Mouse (Mus musculus) hindbrain, embryonic 10.5 days (tissue): ENCODE measurements at regions not wholly inside any gene's neighbourhood (a gene's known extent, or its start where the extent isn't known, plus 50 kb on each side); places are given as distances from the start of the nearest gene placed in this dataset.

Source experiments
- DNase-seq: peaks from one replicate; pipeline ENCODE4 v3.0.0-alpha.2; 2017; ENCODE audit warnings: low spot score
- H3K27ac ChIP-seq: fragments of 300-500 bp; sonication (generic); 2 replicates; pipeline ENCODE4 v1.5.1; 2016; ENCODE audit warnings: mild to moderate bottlenecking, moderate library complexity
- H3K27me3 ChIP-seq: fragments of 300-500 bp; sonication (generic); 2 replicates; pipeline ENCODE4 v1.6.1; 2016; ENCODE audit warnings: mild to moderate bottlenecking; ENCODE audit not compliant: poor library complexity, insufficient read depth, severe bottlenecking
- H3K36me3 ChIP-seq: fragments of 300-500 bp; sonication (generic); 2 replicates; pipeline ENCODE4 v1.6.1; 2016; ENCODE audit warnings: mild to moderate bottlenecking, moderate library complexity
- H3K4me1 ChIP-seq: fragments of 300-500 bp; sonication (generic); replicated peaks from 2 replicates; pipeline ENCODE4 v1.6.1; 2016; ENCODE audit warnings: mild to moderate bottlenecking
- H3K4me3 ChIP-seq: fragments of 300-500 bp; sonication (generic); 2 replicates; pipeline ENCODE4 v1.5.1; 2016; ENCODE audit warnings: mild to moderate bottlenecking, moderate library complexity
- H3K9me3 ChIP-seq: fragments of 300-500 bp; sonication (generic); 2 replicates; pipeline ENCODE4 v1.6.1; 2016; ENCODE audit warnings: mild to moderate bottlenecking, moderate library complexity
- WGBS: fragments of 180-500 bp; shearing (Covaris S2); methylation state at CpG from one replicate; pipeline ENCODE4 v1.1.7; 2016; 5-methylcytosine and 5-hydroxymethylcytosine counted together

DNA sequence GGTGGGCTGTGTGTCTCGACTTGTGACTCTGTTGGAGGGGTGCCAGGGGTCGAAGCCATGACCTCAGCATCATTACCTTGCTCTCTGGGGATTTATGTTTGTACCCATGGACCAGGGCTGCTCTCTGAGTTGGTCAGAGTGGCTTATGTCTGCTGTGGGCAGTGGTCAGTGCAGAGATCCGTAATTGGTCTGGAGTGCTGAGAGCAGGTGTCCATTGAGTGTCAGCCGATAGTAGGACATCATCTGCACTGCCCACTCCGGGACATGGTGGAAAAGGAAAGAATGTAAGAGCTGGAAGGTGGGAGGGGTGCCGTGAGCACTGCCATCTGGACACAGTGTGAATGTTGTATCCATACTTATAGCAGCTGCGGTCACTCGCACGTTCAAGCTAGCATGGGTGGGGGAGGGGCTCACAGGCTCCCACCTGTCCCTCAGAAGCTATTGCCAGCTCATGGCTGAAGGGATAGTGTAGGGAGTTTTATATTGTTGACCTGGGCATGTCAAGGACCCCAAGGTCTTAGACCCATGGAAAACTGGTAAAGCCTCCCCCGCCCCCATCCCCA, 94.4 kb upstream of the 1700021F07Rik start:
- Histone ChIP-seq H3K27ac (no peak overlapping the region), H3K36me3 (no peaks in the 10 kb centered on the region), H3K27me3 (no peaks in the 10 kb centered on the region), H3K4me3 (no peak overlapping the region), H3K9me3 (no peaks in the 10 kb centered on the region), H3K4me1 (peaks cover 18% of the 10 kb centered on the region)
- 85% methylated on average over 10 of the region's 10 CpGs for WGBS
- DNase-seq: no peak

GRCm38 (mm10) chr2:173431841-173432240, 90.5 kb upstream of the 1700021F07Rik start:
- no peak for DNase-seq
- Histone ChIP-seq H3K27ac (no peak overlapping the region), H3K9me3 (no peaks in the 10 kb centered on the region), H3K27me3 (no peaks in the 10 kb centered on the region), H3K36me3 (no peaks in the 10 kb centered on the region), H3K4me1 (peaks cover 35% of the 10 kb centered on the region), H3K4me3 (no peak overlapping the region)
- 81% methylated on average over 5 of the region's 5 CpGs for WGBS

DNA sequence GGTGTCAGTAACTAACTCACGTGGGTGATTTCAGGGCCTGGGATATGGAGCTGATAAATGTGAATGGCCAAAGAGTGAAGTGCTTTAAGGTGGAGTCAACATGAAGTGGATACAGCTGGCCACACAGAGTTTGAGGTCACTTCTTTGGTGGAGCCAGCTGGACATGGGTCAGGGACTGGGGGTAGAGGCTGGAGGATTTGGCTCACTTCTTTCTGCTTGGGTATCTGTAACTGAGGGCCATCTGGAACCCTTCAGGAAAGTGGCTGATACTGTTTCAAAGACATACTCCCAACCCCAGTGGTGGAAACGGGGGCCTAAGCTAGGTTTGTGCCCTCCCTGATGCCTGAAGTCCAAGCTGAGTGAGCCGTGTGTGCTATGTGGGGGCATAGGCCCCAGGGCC, 90.1 kb upstream of the 1700021F07Rik start:
- H3K9me3 ChIP-seq: no peaks in the 10 kb centered on the region
- no peaks in the 10 kb centered on the region for H3K27me3 ChIP-seq
- DNase-seq: no peak
- WGBS: 77% methylated on average over 3 of the region's 3 CpGs
- H3K36me3 ChIP-seq: no peaks in the 10 kb centered on the region
- H3K4me3 ChIP-seq: no peak overlapping the region
- peaks cover 35% of the 10 kb centered on the region for H3K4me1 ChIP-seq
- peak overlapping the region; percentile 20; the same call in 1 of the 2 replicates for H3K27ac ChIP-seq

GRCm38 (mm10) chr2:173432886-173433624, 89.3 kb upstream of the 1700021F07Rik start:
- no peak for DNase-seq
- WGBS: 80% methylated on average over 9 of the region's 9 CpGs
- Histone ChIP-seq H3K9me3 (no peaks in the 10 kb centered on the region), H3K36me3 (no peaks in the 10 kb centered on the region), H3K27ac (no peak overlapping the region), H3K4me3 (no peak overlapping the region), H3K4me1 (peaks cover 35% of the 10 kb centered on the region), H3K27me3 (no peaks in the 10 kb centered on the region)

- Histone ChIP-seq H3K27me3 (no peaks in the 10 kb centered on the region), H3K4me3 (no peak overlapping the region), H3K36me3 (no peaks in the 10 kb centered on the region), H3K4me1 (peaks cover 38% of the 10 kb centered on the region), H3K27ac (no peak overlapping the region), H3K9me3 (no peaks in the 10 kb centered on the region)
- no peak for DNase-seq
- 81% methylated on average over 3 of the region's 3 CpGs for WGBS
These were observed 85.8 kb upstream of the 1700021F07Rik start for GRCm38 (mm10) chr2:173436580-173436979.

GRCm38 (mm10) chr2:173439031-173439430, 83.4 kb upstream of the 1700021F07Rik start:
- Histone ChIP-seq H3K4me3 (no peak overlapping the region), H3K9me3 (no peaks in the 10 kb centered on the region), H3K27me3 (no peaks in the 10 kb centered on the region), H3K4me1 (peaks cover 38% of the 10 kb centered on the region), H3K27ac (0 out of 2 replicates have a peak overlapping the region, but pooled peaks have one; percentile 6), H3K36me3 (no peaks in the 10 kb centered on the region)
- DNase-seq: no peak
- WGBS: 78% methylated on average over 9 of the region's 9 CpGs

- Histone ChIP-seq H3K36me3 (no peaks in the 10 kb centered on the region), H3K4me3 (no peak overlapping the region), H3K9me3 (no peaks in the 10 kb centered on the region), H3K4me1 (peaks cover 21% of the 10 kb centered on the region), H3K27me3 (no peaks in the 10 kb centered on the region), H3K27ac (no peak overlapping the region)
- no peak for DNase-seq
- WGBS: 77% methylated on average over 11 of the region's 11 CpGs
These were observed 80.3 kb upstream of the 1700021F07Rik start for GRCm38 (mm10) chr2:173442056-173442455.

- Histone ChIP-seq H3K4me3 (no peak overlapping the region), H3K27ac (peak overlapping the region; percentile 50; the same call in 1 of the 2 replicates), H3K9me3 (0 out of 2 replicates have a peak, but pooled peaks cover 5% of the 10 kb centered on the region), H3K36me3 (no peaks in the 10 kb centered on the region), H3K4me1 (peaks cover 21% of the 10 kb centered on the region), H3K27me3 (no peaks in the 10 kb centered on the region)
- WGBS: 76% methylated on average over 10 of the region's 10 CpGs
- no peak for DNase-seq
These were observed 79.1 kb upstream of the 1700021F07Rik start for GRCm38 (mm10) chr2:173443262-173443661.

GRCm38 (mm10) chr2:173444386-173444785, 78.0 kb upstream of the 1700021F07Rik start:
- H3K4me3 ChIP-seq: no peak overlapping the region
- DNase-seq: no peak
- no peak overlapping the region for H3K27ac ChIP-seq
- whole genome bisulfite sequencing: 89% methylated on average over 9 of the region's 9 CpGs
- H3K36me3 ChIP-seq: no peaks in the 10 kb centered on the region
- H3K27me3 ChIP-seq: no peaks in the 10 kb centered on the region
- H3K9me3 ChIP-seq: 0 out of 2 replicates have a peak, but pooled peaks cover 5% of the 10 kb centered on the region
- peaks cover 21% of the 10 kb centered on the region for H3K4me1 ChIP-seq

DNA sequence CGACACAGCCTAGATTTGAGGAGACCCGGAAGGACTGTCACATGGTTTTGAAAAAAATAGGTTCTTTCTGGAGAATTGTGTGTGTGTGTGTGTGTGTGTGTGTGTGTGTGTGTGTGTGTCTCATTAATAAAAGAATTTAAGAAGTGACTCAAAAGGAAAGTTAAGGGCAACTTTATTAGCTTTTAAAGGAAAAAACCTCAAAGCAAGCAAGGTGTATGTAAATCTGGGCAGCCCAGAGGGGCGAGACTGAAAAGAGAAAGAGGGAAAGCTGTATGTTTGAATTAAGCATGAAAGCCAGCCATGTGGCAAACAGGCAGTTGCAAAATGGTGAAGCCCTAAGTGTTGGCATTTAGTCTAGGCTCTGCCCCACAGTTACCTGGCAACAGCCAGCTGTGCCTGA, 77.3 kb upstream of the 1700021F07Rik start:
- Histone ChIP-seq H3K27ac (no peak overlapping the region), H3K27me3 (no peaks in the 10 kb centered on the region), H3K4me1 (peaks cover 21% of the 10 kb centered on the region), H3K4me3 (no peak overlapping the region), H3K9me3 (0 out of 2 replicates have a peak, but pooled peaks cover 5% of the 10 kb centered on the region), H3K36me3 (no peaks in the 10 kb centered on the region)
- no peak for DNase-seq
- WGBS: 79% methylated on average over 3 of the region's 3 CpGs

DNA sequence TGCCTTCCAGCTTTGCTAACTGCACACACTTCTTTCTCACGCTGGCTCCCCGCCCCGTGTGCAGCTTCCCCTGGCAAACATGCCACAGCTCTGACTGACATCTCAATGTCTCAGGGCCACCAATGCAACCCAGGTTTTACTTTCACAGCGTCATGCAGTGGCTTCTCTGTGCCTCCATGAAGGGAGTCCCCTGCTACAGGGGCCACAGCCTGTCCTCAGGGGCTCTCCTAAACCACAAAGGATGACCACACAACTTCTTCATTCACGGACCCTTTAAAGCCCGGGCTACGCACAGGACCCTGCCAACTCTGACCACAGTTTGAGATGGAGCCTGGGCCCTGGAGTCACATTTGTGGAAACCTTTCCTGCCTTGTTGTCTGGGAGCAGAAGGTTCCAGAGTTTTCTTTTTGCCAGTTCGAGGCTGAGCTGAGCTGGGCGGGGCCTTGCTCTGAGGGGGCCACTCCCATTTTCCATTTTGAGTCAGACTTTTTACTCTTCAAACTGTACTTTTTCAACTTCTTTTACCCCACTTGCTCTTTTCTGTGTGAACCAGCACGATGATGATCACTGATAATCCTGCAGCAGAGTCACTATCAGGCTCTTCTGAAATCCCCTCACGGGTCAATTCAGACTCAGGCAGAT, 73.7 kb upstream of the 1700021F07Rik start:
- DNase-seq: no peak
- 88% methylated on average over 11 of the region's 11 CpGs for WGBS
- Histone ChIP-seq H3K4me1 (peaks cover 12% of the 10 kb centered on the region), H3K27me3 (no peaks in the 10 kb centered on the region), H3K9me3 (0 out of 2 replicates have a peak, but pooled peaks cover 5% of the 10 kb centered on the region), H3K4me3 (no peak overlapping the region), H3K27ac (no peak overlapping the region), H3K36me3 (no peaks in the 10 kb centered on the region)

DNA sequence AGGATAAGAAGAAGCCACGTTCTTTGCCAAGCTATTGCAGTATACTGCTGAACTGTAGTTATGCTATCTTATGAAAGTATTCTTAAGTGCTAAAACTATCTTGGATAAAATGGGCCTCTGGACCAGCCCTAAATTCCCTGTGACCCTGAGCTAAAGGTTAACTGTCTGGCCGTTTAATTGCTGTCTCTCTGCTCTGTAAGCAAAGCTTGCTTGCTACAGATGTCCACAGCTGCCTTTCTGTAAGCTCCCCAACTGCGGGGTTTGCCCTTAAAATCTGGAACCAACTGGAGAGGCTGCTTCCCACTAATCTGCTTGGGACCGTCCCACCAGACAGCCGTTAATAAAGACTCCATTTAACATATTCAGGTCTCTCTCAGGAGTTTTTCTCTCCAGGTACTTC, 73.2 kb upstream of the 1700021F07Rik start:
- Histone ChIP-seq H3K27ac (no peak overlapping the region), H3K4me1 (peaks cover 7% of the 10 kb centered on the region), H3K4me3 (no peak overlapping the region), H3K36me3 (no peaks in the 10 kb centered on the region), H3K9me3 (0 out of 2 replicates have a peak, but pooled peaks cover 5% of the 10 kb centered on the region), H3K27me3 (no peaks in the 10 kb centered on the region)
- 76% methylated on average over 5 of the region's 5 CpGs for WGBS
- no peak for DNase-seq

- Histone ChIP-seq H3K36me3 (no peaks in the 10 kb centered on the region), H3K4me3 (no peak overlapping the region), H3K9me3 (peaks cover 19% of the 10 kb centered on the region; the same call in 1 of the 2 replicates), H3K4me1 (0 out of 2 replicates have a peak, but pooled peaks cover 3% of the 10 kb centered on the region), H3K27me3 (no peaks in the 10 kb centered on the region), H3K27ac (no peak overlapping the region)
- DNase-seq: no peak
- WGBS: 90% methylated on average over 15 of the region's 15 CpGs
These were observed 70.3 kb upstream of the 1700021F07Rik start for GRCm38 (mm10) chr2:173451993-173452481.
